Mouse (Mus musculus): ENCODE results near the gene Rhox4b. TPM values are rescaled to one million over a fixed set of nuclear protein-coding genes. Genes with fewer than 3 reads are reported as not detected.
"Not testable (repeated sequence)": the region's sequence is repeated elsewhere in the genome, so short reads cannot be mapped to it uniquely, and the experiment has no call there.

Gene Rhox4b
- total RNA-seq (2021) = not detected
- long read RNA-seq, experiment 1 = 0 reads
- long read RNA-seq, experiment 2 = 0 reads

- not testable (repeated sequence) for DNase-seq
These were observed at the start of gene Rhox4b for GRCm38 (mm10) chrX:37432194-37432593. Gene Rhox4b, plus strand, starts transcription at chrX:37432494.

GRCm38 (mm10) chrX:37390548-37390947 is 41.7 kb upstream of the Rhox4b start, which contains the start of gene Rhox4a2:
Gene Rhox4a2, plus strand, starts transcription at chrX:37390848.
- not testable (repeated sequence) for DNase-seq

- not testable (repeated sequence) for DNase-seq
These were observed 20.5 kb upstream of the Rhox4b start, which contains the start of gene Rhox2b for GRCm38 (mm10) chrX:37411767-37412166. Gene Rhox2b, plus strand, starts transcription at chrX:37412067.

GRCm38 (mm10) chrX:37453380-37453779 is 21.1 kb downstream of the Rhox4b start, which contains the start of gene Rhox2c:
Gene Rhox2c, plus strand, starts transcription at chrX:37453680.
- not testable (repeated sequence) for DNase-seq

GRCm38 (mm10) chrX:37458285-37458684 is 26.0 kb downstream of the Rhox4b start, which contains the start of gene Rhox3c:
Gene Rhox3c, plus strand, starts transcription at chrX:37458585.
- DNase-seq = not testable (repeated sequence)

GRCm38 (mm10) chrX:37480037-37480436 is 47.7 kb downstream of the Rhox4b start, which contains the start of gene Rhox4c:
Gene Rhox4c, plus strand, starts transcription at chrX:37480337.
- not testable (repeated sequence) for DNase-seq

Other genes starting within 250 kb of the Rhox4b start
- 100 to 1,000 TPM; 458 to 480 TPM for gene Ndufa1, start 241.3 kb upstream of the Rhox4b start, total RNA-seq (2021)
- 1 to 10 TPM; 4.2 to 4.8 TPM for gene Rnf113a1, start 241.2 kb upstream of the Rhox4b start, total RNA-seq (2021)
- gene Gm9, start 221.5 kb upstream of the Rhox4b start, total RNA-seq (2021) = not detected
- not detected for gene Rhox1, start 210.2 kb upstream of the Rhox4b start, total RNA-seq (2021)
- gene Rhox2a, start 187.5 kb upstream of the Rhox4b start, total RNA-seq (2021) = not detected
- not detected for gene Rhox3a, start 182.6 kb upstream of the Rhox4b start, total RNA-seq (2021)
- not detected for gene Rhox4a, start 167.2 kb upstream of the Rhox4b start, total RNA-seq (2021)
- not detected for gene Rhox3a2, start 52.5 kb upstream of the Rhox4b start, total RNA-seq (2021)
- gene Rhox4a2, start 41.6 kb upstream of the Rhox4b start, total RNA-seq (2021) = not detected
- not detected for gene Rhox2b, start 20.4 kb upstream of the Rhox4b start, total RNA-seq (2021)
- not detected for gene Rhox2c, start 21.2 kb downstream of the Rhox4b start, total RNA-seq (2021)
- not detected for gene Rhox3c, start 26.1 kb downstream of the Rhox4b start, total RNA-seq (2021)
- not detected for gene Rhox4c, start 47.8 kb downstream of the Rhox4b start, total RNA-seq (2021)
- gene Rhox2d, start 60.9 kb downstream of the Rhox4b start, total RNA-seq (2021) = not detected
- gene Rhox4d, start 81.9 kb downstream of the Rhox4b start, total RNA-seq (2021) = not detected
- gene Rhox2e, start 98.0 kb downstream of the Rhox4b start, total RNA-seq (2021) = not detected
- not detected for gene Rhox3e, start 109.5 kb downstream of the Rhox4b start, total RNA-seq (2021)
- gene Rhox4e, start 124.9 kb downstream of the Rhox4b start, total RNA-seq (2021) = not detected
- gene Rhox2f, start 138.9 kb downstream of the Rhox4b start, total RNA-seq (2021) = not detected
- gene Rhox3f, start 148.5 kb downstream of the Rhox4b start, total RNA-seq (2021) = not detected
- gene Rhox4f, start 175.2 kb downstream of the Rhox4b start, total RNA-seq (2021) = not detected
- gene Rhox3g, start 196.1 kb downstream of the Rhox4b start, total RNA-seq (2021) = not detected
- gene Rhox2g, start 211.0 kb downstream of the Rhox4b start, total RNA-seq (2021) = not detected
- not detected for gene Rhox4g, start 218.8 kb downstream of the Rhox4b start, total RNA-seq (2021)
- not detected for gene Rhox3h, start 236.3 kb downstream of the Rhox4b start, total RNA-seq (2021)
- not detected for gene Rhox2h, start 240.8 kb downstream of the Rhox4b start, total RNA-seq (2021)

Measured in adrenal gland, postnatal 36 days (tissue).